Mouse (Mus musculus) mouse embryonic stem cell (cell line): ENCODE results near the gene Klf2.

Experiments used
- in situ Hi-C, 2 experiments: fragments of 300-500 bp; cut with MboI; formaldehyde crosslinking; loops; 1 replicate in 1 of 2; 3 replicates in 1 of 2; pipeline ENCODE4 v1.14.3; 2019 to 2020; ENCODE audit warnings: low sequenced_read_pairs in 2 of 2, low pct_unique_long_range_greater_than_20kb in 1 of 2, mixed read lengths in 1 of 2; ENCODE audit not compliant: unreplicated experiment in 1 of 2

The Klf2 gene

DNA sequence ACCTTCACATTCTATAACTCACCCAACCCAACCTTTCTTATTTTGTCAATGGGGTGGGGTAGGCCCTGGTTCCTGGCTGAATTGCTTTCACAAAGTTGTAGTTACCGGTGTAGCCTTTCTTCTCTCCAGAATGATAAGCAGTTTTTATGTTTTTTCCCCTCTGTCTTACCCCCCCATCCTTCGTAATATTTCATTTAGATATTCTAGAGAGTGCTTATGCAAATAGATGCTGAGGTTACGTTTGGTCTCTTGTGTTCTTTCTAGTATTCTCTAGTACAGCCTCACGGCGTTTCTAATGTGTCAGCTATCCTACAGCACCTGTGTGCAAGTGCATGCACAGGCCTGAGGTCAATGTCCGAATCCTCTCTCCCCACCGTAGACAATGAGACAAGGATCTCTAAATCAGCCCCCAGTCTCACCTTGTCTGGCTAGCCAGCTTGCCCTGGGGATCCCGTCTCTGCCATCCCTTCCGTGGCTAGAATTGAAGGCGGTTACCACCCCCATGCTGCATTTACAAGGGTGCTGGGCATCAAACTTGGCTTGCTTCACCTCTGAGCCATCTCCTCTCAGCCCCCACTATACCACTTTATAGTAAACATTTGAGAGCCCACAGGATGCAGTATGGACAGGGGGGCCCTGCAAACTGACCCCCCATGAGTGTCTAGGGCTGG, 5.3 kb downstream of the Klf2 start:
- in situ Hi-C loops: no loop called here

DNA sequence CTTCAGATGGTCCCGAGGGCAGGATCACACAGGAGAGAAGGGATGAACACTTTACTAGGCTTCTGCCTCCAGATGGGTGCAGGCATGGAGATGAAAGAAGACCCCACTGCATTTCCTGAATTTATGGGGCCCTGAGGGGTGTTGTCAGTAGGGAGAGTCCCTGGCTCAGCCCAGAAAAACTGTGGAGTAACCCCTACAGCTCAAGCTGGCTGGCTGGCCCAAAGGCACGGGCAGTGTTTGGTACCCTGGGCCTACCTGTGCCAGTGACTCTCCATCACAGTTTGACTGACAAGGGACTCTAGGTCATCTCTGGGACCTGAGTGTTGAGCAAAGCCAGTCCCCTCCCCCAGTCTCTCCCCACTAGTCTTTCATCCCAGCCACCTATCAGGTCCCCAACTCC, 5.9 kb downstream of the Klf2 start:
- in situ Hi-C loops: no loop called here

DNA sequence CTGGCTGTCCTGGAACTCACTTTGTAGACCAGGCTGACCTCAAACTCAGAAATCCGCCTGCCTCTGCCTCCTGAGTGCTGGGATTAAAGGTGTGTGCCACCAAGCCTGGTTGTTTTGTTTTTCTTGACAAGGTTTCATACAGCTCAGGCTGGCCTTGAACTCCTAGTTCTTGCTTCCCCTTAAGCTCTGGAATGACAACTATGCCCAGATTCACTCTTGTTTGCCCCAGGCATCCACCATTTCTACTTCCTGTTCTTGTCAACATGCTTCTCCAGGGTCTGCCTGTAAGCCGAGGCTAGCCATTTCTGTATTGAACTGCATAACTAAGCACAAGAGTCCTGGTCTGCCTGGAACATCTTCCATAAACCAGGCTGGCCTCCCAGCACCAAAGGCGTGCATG, 10.3 kb downstream of the Klf2 start:
- in situ Hi-C loops: no loop called here

DNA sequence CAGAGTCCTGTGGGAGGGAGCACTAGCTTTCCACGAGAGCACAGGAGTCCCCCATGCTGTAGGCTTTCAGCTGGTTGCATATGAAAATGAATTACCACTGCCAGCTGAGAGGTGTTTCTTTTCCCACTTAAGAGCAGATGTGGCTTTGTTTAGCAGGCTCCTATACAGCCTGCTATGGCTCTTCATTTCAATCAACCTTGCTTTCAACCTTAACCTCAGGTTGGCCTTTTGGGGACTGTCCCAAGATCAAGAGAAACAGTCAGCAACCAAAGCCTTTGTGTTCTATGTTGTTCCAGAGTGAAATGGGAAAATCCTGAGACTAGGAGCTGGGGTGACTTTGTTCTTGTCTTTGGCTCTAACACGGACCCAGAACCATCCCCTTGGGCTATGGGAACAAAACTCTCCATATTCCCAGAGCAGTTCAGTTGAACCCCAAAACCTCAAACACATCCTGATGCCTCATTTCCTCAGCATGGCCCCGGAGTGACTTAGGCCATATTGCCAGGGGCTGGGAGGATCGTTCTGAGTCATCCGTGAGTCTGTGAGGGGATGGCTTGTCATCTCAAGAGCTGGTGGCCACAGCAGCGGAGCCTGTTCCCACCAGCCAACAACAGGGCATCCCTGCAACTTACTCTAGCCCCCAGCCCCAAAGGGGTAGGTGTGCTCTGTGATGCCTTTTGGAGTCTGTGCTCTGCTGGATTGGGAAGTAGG, 12.1 kb downstream of the Klf2 start:
- in situ Hi-C loops: no loop called here

DNA sequence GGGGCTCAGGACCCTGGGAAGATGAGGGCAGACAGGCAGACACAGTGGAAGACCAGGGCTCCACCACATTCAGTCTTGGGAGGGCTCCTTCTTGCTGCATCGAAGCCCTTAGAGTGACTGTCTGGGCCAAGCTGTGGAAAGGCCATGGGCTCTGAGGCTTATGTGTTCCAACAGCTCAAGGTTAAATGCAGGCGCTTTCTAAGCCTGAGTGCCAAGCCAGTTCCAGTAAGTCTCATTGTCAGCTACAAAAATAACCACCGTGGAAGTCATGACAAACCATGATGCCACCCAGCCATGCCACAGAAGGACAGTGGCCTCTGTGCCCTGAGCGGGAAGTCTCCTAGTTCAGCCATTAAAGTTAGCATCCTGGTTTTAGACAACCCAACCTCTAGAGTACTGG, 12.8 kb downstream of the Klf2 start:
- in situ Hi-C loops: no loop called here

DNA sequence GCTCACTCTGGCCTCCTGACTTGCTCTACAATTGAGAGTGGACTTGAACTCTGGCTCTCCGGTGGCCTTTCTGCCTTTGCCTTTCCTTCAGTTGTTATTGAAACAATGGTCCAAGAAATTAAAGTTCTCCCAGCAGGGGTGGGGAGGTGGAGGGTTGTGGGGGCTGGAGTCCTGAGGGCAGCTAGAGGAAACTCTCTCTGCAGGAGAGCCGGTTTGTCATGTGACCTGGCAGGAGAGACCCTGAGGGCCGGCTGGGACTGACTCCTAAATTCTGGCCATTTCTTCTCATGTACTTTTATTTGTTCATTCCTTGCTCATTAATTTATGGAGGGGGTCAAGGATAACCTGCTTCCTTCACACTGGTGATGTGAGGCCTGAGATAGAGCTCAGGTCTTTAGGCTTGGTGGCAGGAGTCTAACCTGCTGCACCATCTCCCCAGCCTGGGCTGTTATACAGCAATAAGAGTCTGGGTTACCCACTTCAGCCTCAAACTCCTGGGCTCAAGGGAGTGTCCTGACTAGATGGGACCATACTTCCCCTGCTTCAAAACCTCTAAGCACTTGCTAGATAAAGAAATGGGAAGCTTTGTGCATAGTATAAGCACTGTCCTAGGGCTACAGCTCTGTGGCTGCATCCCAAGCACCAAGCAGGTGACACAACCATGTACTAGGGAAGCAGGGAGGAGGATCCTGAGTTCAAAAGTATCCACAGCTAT, 14.8 kb downstream of the Klf2 start:
- in situ Hi-C loops: no loop called here

DNA sequence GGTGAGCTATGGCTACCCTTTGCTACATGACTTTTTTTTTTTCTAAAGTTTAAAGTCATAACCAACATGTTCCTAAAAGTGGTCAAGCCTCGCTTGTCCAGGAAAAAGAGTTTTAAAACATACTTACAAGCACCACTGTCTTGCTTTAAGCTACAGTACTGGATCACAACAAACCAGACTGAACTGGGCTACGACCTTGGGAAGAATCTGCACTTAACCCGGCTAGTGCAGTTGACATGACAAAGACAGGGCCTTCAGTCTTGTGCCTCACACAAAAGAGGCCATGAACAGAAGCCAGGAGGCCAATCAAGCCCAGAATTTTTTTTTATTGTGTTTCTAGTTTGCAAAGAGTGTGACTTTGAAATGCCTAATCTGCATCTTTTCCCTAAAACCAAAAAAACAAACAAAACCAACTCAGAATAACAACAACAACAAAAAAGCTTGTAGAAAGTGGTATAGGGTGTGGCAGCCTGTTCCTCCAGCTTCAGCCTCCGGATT, 15.4 kb downstream of the Klf2 start:
- in situ Hi-C loops: no loop called here

DNA sequence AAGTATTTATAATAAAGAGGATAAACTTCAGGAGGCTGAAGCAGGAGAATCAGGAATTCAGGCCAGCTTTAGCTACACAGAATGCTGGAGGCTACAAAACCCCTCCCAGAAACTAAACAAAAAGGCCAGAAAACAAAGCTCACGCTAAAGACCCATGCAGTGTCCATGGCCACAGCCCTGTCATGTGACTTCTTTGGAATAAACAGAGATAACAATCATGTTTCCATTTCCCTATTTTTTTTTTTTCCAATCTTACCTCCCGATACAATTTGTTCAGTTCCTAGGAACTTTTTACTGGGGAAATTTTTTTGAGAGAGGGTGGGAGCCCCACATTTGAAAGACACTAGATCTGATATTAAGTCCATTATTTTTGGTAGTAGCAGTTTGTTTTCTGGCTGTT, 17.4 kb downstream of the Klf2 start:
- in situ Hi-C loops: loop anchor here in 1 of 2 experiments (5.0 kb wide), 1 partner anchor 59 kb away; no protein-coding TSS in a partner anchor

DNA sequence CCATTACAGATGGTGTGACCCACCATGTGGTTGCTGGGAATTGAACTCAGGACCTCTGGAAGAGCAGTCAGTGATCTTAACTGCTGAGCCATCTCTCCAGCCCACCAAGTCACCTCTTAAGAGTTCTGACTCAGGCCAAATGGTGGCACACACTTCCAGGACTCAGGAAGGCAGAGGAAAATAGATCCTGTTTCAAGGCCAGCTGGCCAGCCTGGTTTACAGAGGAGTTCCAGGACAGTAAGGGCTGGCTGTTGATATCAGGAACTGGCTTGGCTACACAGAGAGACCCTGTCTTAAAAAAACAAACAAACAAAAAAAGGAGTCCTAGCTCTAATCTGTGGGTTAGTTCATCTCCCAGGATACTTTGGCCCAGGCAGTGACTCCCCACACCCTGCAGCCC, 18.2 kb downstream of the Klf2 start:
- in situ Hi-C loops: loop anchor here in 1 of 2 experiments (5.0 kb wide), 1 partner anchor 60 kb away; no protein-coding TSS in a partner anchor

DNA sequence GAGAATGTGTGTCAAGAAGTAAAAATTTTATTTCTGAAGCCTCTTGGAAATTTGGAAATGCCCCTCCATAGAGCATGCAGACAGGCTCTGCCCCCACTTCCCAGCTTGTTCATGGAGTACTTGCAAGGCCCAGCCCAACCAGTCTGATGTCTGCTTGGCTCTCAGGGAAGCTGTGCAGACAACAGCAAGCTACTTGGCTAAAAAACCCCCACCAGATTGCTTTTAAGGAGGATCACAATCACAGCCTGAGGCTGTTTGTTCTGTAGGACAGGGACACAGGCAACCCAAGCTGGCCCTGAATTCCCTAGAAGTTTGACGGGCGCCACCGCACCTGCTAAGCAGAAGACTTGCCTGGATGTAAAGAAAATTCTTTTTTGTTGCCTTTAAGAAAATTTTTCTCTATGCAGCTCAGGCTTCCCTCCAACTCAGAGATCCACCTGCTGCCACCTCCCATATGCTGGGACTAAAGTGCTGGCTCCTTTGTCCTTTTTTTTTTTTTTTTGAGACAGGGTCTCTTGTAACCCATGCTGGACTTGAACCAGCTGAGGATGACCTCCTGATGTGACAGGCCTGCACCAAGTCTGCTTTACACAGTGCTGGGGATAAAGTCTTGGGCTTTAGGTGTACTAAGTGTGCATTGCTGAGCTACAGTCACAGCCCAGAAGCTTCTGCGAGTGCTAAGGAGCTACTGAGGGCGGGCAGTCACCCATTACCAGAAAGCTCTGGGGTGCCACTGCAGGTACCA, 23.9 kb downstream of the Klf2 start:
- in situ Hi-C loops: no loop called here

DNA sequence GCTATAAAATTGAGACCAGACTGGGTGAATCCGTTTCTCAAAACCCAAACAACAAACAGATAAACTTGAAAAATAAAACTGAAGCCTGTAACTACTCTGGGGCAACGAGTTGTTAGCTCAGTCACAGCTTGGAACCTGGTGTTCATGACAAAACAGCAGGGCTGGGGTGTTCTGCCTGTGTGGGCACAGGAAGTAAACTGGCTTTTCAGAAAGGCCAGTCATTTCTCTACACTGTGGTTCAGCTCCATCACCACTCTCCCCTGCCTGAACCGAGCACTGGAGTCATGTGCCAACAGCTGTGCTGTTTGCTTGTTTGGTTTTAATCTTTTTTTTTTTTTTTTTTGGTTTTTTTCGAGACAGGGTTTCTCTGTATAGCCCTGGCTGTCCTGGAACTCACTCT, 24.9 kb downstream of the Klf2 start:
- in situ Hi-C loops: no loop called here

DNA sequence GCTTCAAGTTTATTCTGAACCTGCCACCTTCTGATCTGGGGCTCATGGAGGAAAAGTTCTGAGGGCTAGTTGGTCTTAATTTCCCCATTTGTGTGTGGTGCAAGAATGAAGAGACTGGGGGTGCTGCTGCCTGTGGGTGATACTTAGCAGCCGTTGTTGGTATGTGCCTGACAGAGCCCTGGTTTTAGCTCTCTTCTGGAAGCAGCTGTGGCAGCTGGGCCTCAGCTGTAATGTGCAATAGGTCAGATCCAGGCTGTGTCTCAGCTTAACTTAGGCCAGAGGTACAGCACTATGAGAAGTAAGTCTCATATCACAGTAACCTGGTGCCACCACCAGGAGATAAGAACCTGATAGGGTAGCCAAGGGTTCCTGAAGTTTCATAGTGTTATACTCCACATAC, 28.7 kb downstream of the Klf2 start:
- in situ Hi-C loops: no loop called here

DNA sequence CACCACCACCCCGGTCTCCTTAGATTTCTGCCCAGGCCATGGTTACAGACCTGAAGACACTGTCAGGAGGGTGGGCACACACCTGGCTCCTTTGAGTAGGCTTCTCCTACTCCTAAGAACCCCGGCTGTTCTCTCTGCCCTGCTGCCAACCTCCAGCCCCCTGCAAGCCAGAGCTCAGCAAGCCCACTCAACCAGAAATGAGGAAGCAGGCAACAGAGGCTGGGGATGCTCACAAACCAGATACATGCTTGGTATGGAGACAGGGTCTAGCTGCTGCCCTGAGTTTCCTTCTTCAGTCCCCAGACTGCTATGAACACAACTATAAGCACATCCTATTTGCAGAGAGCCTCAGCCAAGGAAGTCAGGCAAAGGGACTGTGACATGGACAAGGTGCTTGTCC, 29.3 kb downstream of the Klf2 start:
- in situ Hi-C loops: no loop called here

DNA sequence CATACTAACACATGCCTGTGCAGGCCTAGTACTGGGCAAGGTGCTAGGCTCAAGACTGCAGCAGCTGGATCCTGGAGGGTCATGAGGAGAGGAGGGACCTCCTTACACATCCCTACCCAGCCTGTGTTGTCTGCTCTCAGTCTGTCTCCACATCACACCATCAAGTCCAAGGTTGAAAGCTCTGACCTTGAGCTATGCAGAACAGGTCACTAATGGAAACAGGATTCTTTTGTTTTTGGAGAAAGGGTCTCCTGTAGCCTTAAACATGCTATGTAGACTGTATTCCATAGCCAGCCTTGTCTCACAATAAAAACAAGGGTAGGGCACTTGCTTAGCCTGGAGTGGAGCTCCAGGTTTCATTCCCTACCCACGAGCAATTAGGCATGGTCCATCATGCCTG, 30.1 kb downstream of the Klf2 start:
- in situ Hi-C loops: no loop called here

DNA sequence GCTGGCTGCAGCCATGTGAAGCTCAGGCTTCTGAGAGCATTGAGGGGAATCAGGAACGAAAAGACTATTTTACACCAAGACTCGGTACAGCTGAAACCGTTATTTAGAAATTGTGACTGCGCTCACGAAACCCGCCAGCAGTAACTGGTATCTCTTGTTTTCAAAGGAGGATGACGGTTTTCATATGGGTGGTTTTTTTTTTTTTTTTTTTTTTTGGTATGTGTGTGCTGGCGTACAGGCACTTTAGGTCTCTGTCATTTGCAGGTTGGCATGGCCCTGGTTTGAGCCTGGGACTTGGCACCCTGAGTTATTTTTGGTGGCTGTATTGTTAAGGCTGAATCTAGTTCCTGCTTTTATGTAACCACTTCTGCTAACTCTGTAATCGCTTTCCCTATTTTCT, 31.0 kb downstream of the Klf2 start:
- in situ Hi-C loops: no loop called here

DNA sequence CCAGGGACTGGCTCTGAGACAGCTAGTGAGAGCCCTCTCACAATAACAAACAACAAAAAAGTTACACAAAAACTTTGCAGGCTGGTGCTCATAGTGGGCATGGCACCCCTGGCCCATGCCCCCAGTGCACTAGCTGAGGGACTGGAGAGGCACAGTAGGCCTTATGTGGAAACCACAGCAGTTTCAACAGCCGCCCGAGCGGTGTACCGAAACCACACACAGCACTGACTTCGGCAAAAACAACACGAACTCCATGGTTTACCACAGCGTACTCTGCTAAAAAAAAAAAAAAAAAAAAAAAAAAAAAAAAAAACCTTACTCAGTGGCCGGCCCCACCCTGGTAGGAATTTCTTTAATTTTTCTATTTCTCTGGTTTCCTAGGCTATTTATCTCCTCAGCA, 31.9 kb downstream of the Klf2 start:
- in situ Hi-C loops: no loop called here

DNA sequence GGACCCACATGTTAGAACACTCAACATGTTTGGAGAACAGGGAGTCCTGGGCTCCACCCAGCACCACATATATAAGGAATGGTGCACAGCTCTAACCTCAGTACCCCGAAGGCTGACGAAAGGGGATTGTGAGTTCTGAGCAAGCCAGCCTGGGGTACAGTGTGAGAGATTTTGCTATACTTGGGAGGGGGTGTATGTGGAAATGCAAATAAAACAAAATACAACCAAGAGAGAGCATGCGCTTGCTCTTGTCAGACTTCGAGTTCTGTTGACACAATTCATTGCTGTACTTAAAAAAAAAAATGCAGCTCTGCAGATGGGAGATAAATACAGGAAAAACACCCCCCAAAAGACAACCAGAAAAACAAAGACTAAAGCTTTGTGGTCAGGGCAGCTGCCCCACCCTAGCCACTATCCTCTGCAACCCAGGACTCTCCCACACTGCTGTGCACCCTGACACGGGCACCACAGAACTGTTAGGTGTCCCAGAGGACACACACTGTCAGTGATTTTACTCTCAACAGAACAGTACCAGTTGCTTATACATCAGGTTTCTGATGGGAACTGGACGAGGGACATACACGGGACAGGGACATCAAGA, 32.7 kb downstream of the Klf2 start:
- in situ Hi-C loops: no loop called here

DNA sequence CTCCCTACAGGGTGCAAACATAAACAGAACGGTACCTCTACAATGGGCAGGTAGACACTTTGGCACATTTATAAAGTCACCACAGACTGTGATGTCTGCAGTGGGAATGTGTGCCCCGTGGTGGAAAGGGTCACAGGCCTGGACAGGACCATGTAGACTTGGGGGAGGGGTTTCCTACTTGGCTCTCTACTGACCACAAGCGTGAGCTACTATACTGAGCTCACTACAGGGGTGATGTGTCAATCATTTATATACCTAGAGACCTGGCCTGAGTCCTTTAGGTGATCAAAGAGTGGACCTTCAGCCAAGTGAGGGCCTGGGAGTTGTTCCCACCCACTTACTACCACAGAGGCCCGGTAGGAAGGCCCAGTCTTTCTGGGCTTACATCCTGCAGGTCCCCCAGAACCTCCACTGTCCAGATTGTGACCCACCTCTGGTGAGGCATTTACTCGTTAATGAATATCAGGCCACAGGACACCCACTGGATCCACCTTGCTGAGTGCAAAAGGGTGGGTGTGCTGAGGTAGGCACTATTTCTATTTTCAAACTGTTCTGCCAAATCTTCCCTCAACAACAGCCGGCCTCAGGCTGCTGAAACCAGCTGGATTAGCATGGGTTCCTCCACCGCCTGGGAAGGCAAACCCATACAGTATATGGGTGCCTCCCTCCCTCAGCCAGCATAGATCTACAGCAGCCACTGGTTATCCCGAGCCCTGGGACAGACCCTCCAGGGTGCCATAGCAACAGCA, 34.3 kb downstream of the Klf2 start:
- in situ Hi-C loops: no loop called here
